In genomic region chr5:93239590-93240544, GRCm38 (mm10) we compare ENCODE assay signal across 13 mouse cellular contexts. TPM values are rescaled to one million over a fixed set of nuclear protein-coding genes. Genes with fewer than 3 reads are reported as not detected.
DNase-seq lines count a peak whose midpoint lies in the region; ATAC-seq and TF ChIP-seq lines count a peak whose summit lies in the region.
"Had no signal": no experiment of that assay in that cellular context is flagged by ENCODE, and none has a peak within 500 bp of the region (broad histone marks: within the 10 kb centered on the region; RNA-seq: fewer than 3 reads in every experiment).

No protein-coding gene starts in this region.

- H3K36me3 ChIP-seq in heart, embryonic 12.5 days = no peaks in the 10 kb centered on the region
- no peaks in the 10 kb centered on the region for H3K36me3 ChIP-seq in liver, embryonic 15.5 days (replicated peaks)
- no peaks in the 10 kb centered on the region for H3K36me3 ChIP-seq in thymus, adult 2 months (ENCODE audit: control insufficient read depth, insufficient read depth, low read length)
- H3K36me3 ChIP-seq in hindbrain, embryonic 10.5 days = no peaks in the 10 kb centered on the region
- H3K36me3 ChIP-seq in hindbrain, embryonic 13.5 days = no peaks in the 10 kb centered on the region
- H3K36me3 ChIP-seq: embryonic facial prominence, embryonic 13.5 days; hindbrain, embryonic 15.5 days; lung, embryonic 15.5 days had no signal

- no peak overlapping the region for H3K9ac ChIP-seq in heart, embryonic 12.5 days
- H3K9ac ChIP-seq in liver, embryonic 15.5 days = 0 out of 2 replicates have a peak overlapping the region, but pooled peaks have one; percentile 7
- no peak overlapping the region for H3K9ac ChIP-seq in hindbrain, embryonic 13.5 days
- H3K9ac ChIP-seq: embryonic facial prominence, embryonic 13.5 days; hindbrain, embryonic 15.5 days; lung, embryonic 15.5 days had no signal

- peak; percentile 94 for ATAC-seq in heart, embryonic 12.5 days (ENCODE audit: insufficient number of reproducible peaks, low FRiP score)
- ATAC-seq in liver, embryonic 15.5 days (ENCODE audit: insufficient read depth) = peak; percentile 98
- ATAC-seq in hindbrain, embryonic 13.5 days (ENCODE audit: low FRiP score) = no peak

- H3K9me3 ChIP-seq in heart, embryonic 12.5 days (replicated peaks) = peaks cover 6% of the 10 kb centered on the region; the same call in 1 of the 2 replicates
- no peaks in the 10 kb centered on the region for H3K9me3 ChIP-seq in liver, embryonic 15.5 days (replicated peaks)
- H3K9me3 ChIP-seq in hindbrain, embryonic 10.5 days = peaks cover 5% of the 10 kb centered on the region
- no peaks in the 10 kb centered on the region for H3K9me3 ChIP-seq in hindbrain, embryonic 13.5 days
- H3K9me3 ChIP-seq: embryonic facial prominence, embryonic 13.5 days; hindbrain, embryonic 15.5 days; lung, embryonic 15.5 days had no signal

- TF ChIP-seq CTCF in thymus, adult 2 months (IDR thresholded peaks at IDR 0.05; ENCODE audit: borderline replicate concordance, control insufficient read depth, extremely low read depth, insufficient read depth, low read length, poor library complexity) = no peak

- WGBS in heart, embryonic 12.5 days = 41% methylated on average over 8 of the region's 8 CpGs
- 12% methylated on average over 8 of the region's 8 CpGs for WGBS in liver, embryonic 15.5 days (ENCODE audit: insufficient replicate concordance)
- WGBS in thymus, adult 2 months = 30% methylated on average over 8 of the region's 8 CpGs
- 86% methylated on average over 8 of the region's 8 CpGs for WGBS in hindbrain, embryonic 10.5 days
- WGBS in hindbrain, embryonic 13.5 days = 83% methylated on average over 8 of the region's 8 CpGs

- no peak for TF ChIP-seq POLR2A in thymus, adult 2 months (IDR thresholded peaks at IDR 0.05; ENCODE audit: control insufficient read depth, extremely low read depth, insufficient read depth, low read length, poor library complexity)

- no peak for DNase-seq in heart, adult 18-20 months
- DNase-seq in c-Kit-positive CD71-positive TER-119-negative erythroid progenitor cells, embryonic 14.5 days (ENCODE audit: low read depth) = peak; percentile 85
- peak; percentile 33 for DNase-seq in thymus, adult 2 months
- no peak for DNase-seq in hindbrain, embryonic 10.5 days (ENCODE audit: low spot score)
- DNase-seq in left cerebral cortex, postnatal 4 days = no peak
- DNase-seq: cerebellum, adult 18-20 months had no signal

- H3K27ac ChIP-seq in heart, embryonic 12.5 days (ENCODE audit: poor library complexity, severe bottlenecking) = peak overlapping the region; percentile 41; the same call in 1 of the 2 replicates
- peak overlapping the region; percentile 89 for H3K27ac ChIP-seq in liver, embryonic 15.5 days (replicated peaks)
- no peak overlapping the region; the same call in 1 of the 2 replicates for H3K27ac ChIP-seq in thymus, adult 2 months (ENCODE audit: control insufficient read depth, insufficient read depth, low read length)
- H3K27ac ChIP-seq in hindbrain, embryonic 10.5 days = no peak overlapping the region
- no peak overlapping the region for H3K27ac ChIP-seq in hindbrain, embryonic 13.5 days
- H3K27ac ChIP-seq: embryonic facial prominence, embryonic 13.5 days; hindbrain, embryonic 15.5 days; lung, embryonic 15.5 days had no signal

- H3K4me3 ChIP-seq in heart, embryonic 12.5 days = no peak overlapping the region
- peak overlapping the region; percentile 28 for H3K4me3 ChIP-seq in liver, embryonic 15.5 days (replicated peaks)
- no peak overlapping the region for H3K4me3 ChIP-seq in thymus, adult 2 months (ENCODE audit: control insufficient read depth, insufficient read depth, low read length)
- H3K4me3 ChIP-seq in hindbrain, embryonic 10.5 days = no peak overlapping the region
- no peak overlapping the region for H3K4me3 ChIP-seq in hindbrain, embryonic 13.5 days
- H3K4me3 ChIP-seq: embryonic facial prominence, embryonic 13.5 days; hindbrain, embryonic 15.5 days; lung, embryonic 15.5 days had no signal

- no peak overlapping the region for H3K4me2 ChIP-seq in heart, embryonic 12.5 days
- H3K4me2 ChIP-seq in liver, embryonic 15.5 days = peak overlapping the region; percentile 53
- no peak overlapping the region for H3K4me2 ChIP-seq in hindbrain, embryonic 13.5 days
- H3K4me2 ChIP-seq: embryonic facial prominence, embryonic 13.5 days; hindbrain, embryonic 15.5 days; lung, embryonic 15.5 days had no signal

- peaks cover 6% of the 10 kb centered on the region; the same call in 1 of the 2 replicates for H3K4me1 ChIP-seq in heart, embryonic 12.5 days (replicated peaks)
- H3K4me1 ChIP-seq in liver, embryonic 15.5 days (replicated peaks) = peaks cover 31% of the 10 kb centered on the region
- H3K4me1 ChIP-seq in thymus, adult 2 months (replicated peaks; ENCODE audit: control insufficient read depth, insufficient read depth, low read length) = peaks cover 9% of the 10 kb centered on the region
- H3K4me1 ChIP-seq in hindbrain, embryonic 10.5 days (replicated peaks) = no peaks in the 10 kb centered on the region
- no peaks in the 10 kb centered on the region for H3K4me1 ChIP-seq in hindbrain, embryonic 13.5 days (replicated peaks)
- H3K4me1 ChIP-seq: embryonic facial prominence, embryonic 13.5 days; hindbrain, embryonic 15.5 days; lung, embryonic 15.5 days had no signal

- intact Hi-C loops in left cerebral cortex, postnatal 4 days (cut with DNase I) = no loop called here

- no peaks in the 10 kb centered on the region for H3K27me3 ChIP-seq in heart, embryonic 12.5 days (replicated peaks)
- H3K27me3 ChIP-seq in liver, embryonic 15.5 days = no peaks in the 10 kb centered on the region
- no peaks in the 10 kb centered on the region for H3K27me3 ChIP-seq in thymus, adult 2 months (ENCODE audit: control insufficient read depth, insufficient read depth, low read length)
- H3K27me3 ChIP-seq in hindbrain, embryonic 10.5 days (ENCODE audit: insufficient read depth, poor library complexity, severe bottlenecking) = no peaks in the 10 kb centered on the region
- H3K27me3 ChIP-seq in hindbrain, embryonic 13.5 days = no peaks in the 10 kb centered on the region
- H3K27me3 ChIP-seq: embryonic facial prominence, embryonic 13.5 days; hindbrain, embryonic 15.5 days; lung, embryonic 15.5 days had no signal

RNA-seq across cellular contexts. Expression of gene Ccng2, which starts 27.2 kb away (rescaled TPM):
- polyA plus RNA-seq in heart, embryonic 12.5 days (2016; fragmentation: Nextera tagmentation; extraction: Ambion mirVana) = 48.0 and 49.0 TPM in 2 replicates
- 10 to 100 TPM; 13.0 to 20.1 TPM for total RNA-seq in heart, adult 18-20 months (2021)
- polyA plus RNA-seq in liver, embryonic 15.5 days (2015; fragmentation: Nextera tagmentation; extraction: Ambion mirVana) = 22.0 and 23.9 TPM in 2 replicates
- polyA plus RNA-seq in thymus, adult 2 months (2012; rRNA removed) = 78.4 and 142 TPM in 2 replicates
- polyA plus RNA-seq in hindbrain, embryonic 10.5 days (2016; fragmentation: Nextera tagmentation; extraction: Ambion mirVana) = 50.9 and 67.0 TPM in 2 replicates
- total RNA-seq in left cerebral cortex, postnatal 4 days (2021) = 10 to 100 TPM; 46.3 to 50.2 TPM
- 109 and 119 TPM in 2 replicates for polyA plus RNA-seq in hindbrain, embryonic 13.5 days (2015; fragmentation: Nextera tagmentation; extraction: Ambion mirVana)

RNA-seq across cellular contexts. Expression of gene 2010109A12Rik, which starts 33.5 kb away (rescaled TPM):
- 1.2 and 1.9 TPM in 2 replicates for polyA plus RNA-seq in heart, embryonic 12.5 days (2016; fragmentation: Nextera tagmentation; extraction: Ambion mirVana)
- under 1 TPM; 0.41 to 0.55 TPM for total RNA-seq in heart, adult 18-20 months (2021)
- polyA plus RNA-seq in liver, embryonic 15.5 days (2015; fragmentation: Nextera tagmentation; extraction: Ambion mirVana) = 1.1 and 1.3 TPM in 2 replicates
- polyA plus RNA-seq in thymus, adult 2 months (2012; rRNA removed) = 0.20 and 0.34 TPM in 2 replicates
- polyA plus RNA-seq in hindbrain, embryonic 10.5 days (2016; fragmentation: Nextera tagmentation; extraction: Ambion mirVana) = 2.3 and 2.6 TPM in 2 replicates
- under 1 TPM in 1 of 2 experiments, not detected in 1; 0.98 TPM for total RNA-seq in left cerebral cortex, postnatal 4 days (2021)
- polyA plus RNA-seq in hindbrain, embryonic 13.5 days (2015; fragmentation: Nextera tagmentation; extraction: Ambion mirVana) = 2.0 and 2.2 TPM in 2 replicates
- total RNA-seq: gastrocnemius, adult 8-10 months had no signal

RNA-seq across cellular contexts. Expression of gene Ccni, which starts 33.6 kb away (rescaled TPM):
- 118 and 128 TPM in 2 replicates for polyA plus RNA-seq in heart, embryonic 12.5 days (2016; fragmentation: Nextera tagmentation; extraction: Ambion mirVana)
- 100 to 1,000 TPM; 154 to 176 TPM for total RNA-seq in heart, adult 18-20 months (2021)
- polyA plus RNA-seq in liver, embryonic 15.5 days (2015; fragmentation: Nextera tagmentation; extraction: Ambion mirVana) = 33.1 and 34.9 TPM in 2 replicates
- 121 and 155 TPM in 2 replicates for polyA plus RNA-seq in thymus, adult 2 months (2012; rRNA removed)
- polyA plus RNA-seq in hindbrain, embryonic 10.5 days (2016; fragmentation: Nextera tagmentation; extraction: Ambion mirVana) = 115 and 118 TPM in 2 replicates
- 100 to 1,000 TPM; 267 to 277 TPM for total RNA-seq in left cerebral cortex, postnatal 4 days (2021)
- polyA plus RNA-seq in hindbrain, embryonic 13.5 days (2015; fragmentation: Nextera tagmentation; extraction: Ambion mirVana) = 137 and 140 TPM in 2 replicates

Comparison
In these comparisons a context has a peak if more than half of its experiments do, and no peak if none do; other contexts are left out.
1. H3K27ac ChIP-seq: peak in heart, embryonic 12.5 days (single experiment) and liver, embryonic 15.5 days (single experiment); none in thymus, adult 2 months (single experiment), hindbrain, embryonic 10.5 days (single experiment) and hindbrain, embryonic 13.5 days (single experiment).
2. DNase-seq: peak in c-Kit-positive CD71-positive TER-119-negative erythroid progenitor cells, embryonic 14.5 days (single experiment) and thymus, adult 2 months (single experiment); none in heart, adult 18-20 months (0 of 2), hindbrain, embryonic 10.5 days (single experiment) and left cerebral cortex, postnatal 4 days (single experiment).